Mouse (Mus musculus) urinary bladder, postnatal 25 days (tissue): ENCODE measurements around the gene Traf1.

Source experiments
- DNase-seq: peaks from one replicate; pipeline ENCODE4 v3.0.0; 2022; ENCODE audit warnings: low spot score

Gene Traf1

GRCm38 (mm10) chr2:34901726-34902125, 59.8 kb downstream of the Traf1 start:
- no peak for DNase-seq

GRCm38 (mm10) chr2:34900412-34900811, 61.2 kb downstream of the Traf1 start:
- DNase-seq, result no peak

GRCm38 (mm10) chr2:34899682-34900081, 61.9 kb downstream of the Traf1 start:
- no peak for DNase-seq

GRCm38 (mm10) chr2:34897820-34898219, 63.8 kb downstream of the Traf1 start:
- DNase-seq, result no peak

- DNase-seq, result no peak
These were observed 64.6 kb downstream of the Traf1 start for GRCm38 (mm10) chr2:34896821-34897460.

- DNase-seq, result no peak
These were observed 66.0 kb downstream of the Traf1 start for GRCm38 (mm10) chr2:34895503-34896113.

GRCm38 (mm10) chr2:34893950-34894349, 67.6 kb downstream of the Traf1 start:
- DNase-seq, result no peak
